Mouse (Mus musculus): ENCODE results near the gene Lsamp.

DNA sequence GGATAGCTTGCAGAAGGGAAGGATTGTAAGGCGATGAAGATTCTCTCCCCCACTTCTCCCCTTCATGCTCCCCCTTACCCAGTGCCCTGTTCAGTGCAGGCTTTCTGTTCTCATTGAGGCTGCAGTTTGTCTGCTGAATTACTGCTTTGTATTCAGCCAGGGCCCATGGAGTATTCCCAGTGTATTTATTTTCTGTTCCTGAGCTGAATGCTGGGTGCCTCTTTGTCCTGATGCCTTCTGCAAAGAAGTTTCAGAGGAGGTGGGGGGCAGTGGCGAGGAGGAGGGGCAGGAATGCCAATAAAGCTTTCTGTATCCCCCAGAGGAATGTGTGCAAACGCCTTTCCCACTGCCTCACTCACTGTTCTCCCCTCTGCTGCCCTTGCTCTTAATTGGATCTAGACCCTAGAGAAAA lies 1567.7 kb downstream of the Lsamp start:
- TF ChIP-seq CTCF (IDR thresholded peaks at IDR 0.05; ENCODE audit: low read depth, low read length) (no peak), POLR2A (IDR thresholded peaks at IDR 0.05; ENCODE audit: extremely low read depth, insufficient read depth, low read length) (no peak)
